Mouse (Mus musculus): ENCODE data around the gene Cat. TPM values are rescaled to one million over a fixed set of nuclear protein-coding genes. Genes with fewer than 3 reads are reported as not detected.

Cat gene
- polyA plus RNA-seq, 1 experiment from 2014 or later = 75.4 TPM

GRCm38 (mm10) chr2:103425456-103426063, 59.4 kb downstream of the Cat start:
- H3K9me3 ChIP-seq = no peaks in the 10 kb centered on the region
- no peak overlapping the region for H3K4me2 ChIP-seq (replicated peaks)
- no peak overlapping the region for H3K4me3 ChIP-seq
- no peak overlapping the region for H3K9ac ChIP-seq
- ATAC-seq (ENCODE audit: low FRiP score, low read depth) = no peak
- no peaks in the 10 kb centered on the region for H3K4me1 ChIP-seq
- H3K36me3 ChIP-seq = no peaks in the 10 kb centered on the region
- H3K27ac ChIP-seq = no peak overlapping the region
- WGBS = 67% methylated on average over 11 of the region's 11 CpGs
- H3K27me3 ChIP-seq = no peaks in the 10 kb centered on the region

GRCm38 (mm10) chr2:103424349-103425026, 60.5 kb downstream of the Cat start:
- Histone ChIP-seq H3K36me3 (no peaks in the 10 kb centered on the region), H3K4me1 (no peaks in the 10 kb centered on the region), H3K9me3 (no peaks in the 10 kb centered on the region), H3K4me2 (replicated peaks) (peak overlapping the region; percentile 14; the same call in 1 of the 2 replicates), H3K4me3 (no peak overlapping the region), H3K9ac (no peak overlapping the region), H3K27ac (no peak overlapping the region), H3K27me3 (no peaks in the 10 kb centered on the region)
- 29% methylated on average over 12 of the region's 12 CpGs for whole genome bisulfite sequencing
- ATAC-seq (ENCODE audit: low FRiP score, low read depth) = no peak; the same call in 1 of the 2 replicates

GRCm38 (mm10) chr2:103423884-103424283, 61.1 kb downstream of the Cat start:
- H3K4me3 ChIP-seq = no peak overlapping the region
- no peaks in the 10 kb centered on the region for H3K27me3 ChIP-seq
- 62% methylated on average over 12 of the region's 12 CpGs for WGBS
- no peaks in the 10 kb centered on the region for H3K36me3 ChIP-seq
- no peak for ATAC-seq (ENCODE audit: low FRiP score, low read depth)
- H3K4me1 ChIP-seq = no peaks in the 10 kb centered on the region
- no peak overlapping the region for H3K9ac ChIP-seq
- H3K4me2 ChIP-seq (replicated peaks) = peak overlapping the region; percentile 14; the same call in 1 of the 2 replicates
- no peak overlapping the region for H3K27ac ChIP-seq
- H3K9me3 ChIP-seq = no peaks in the 10 kb centered on the region

- H3K4me1 ChIP-seq = no peaks in the 10 kb centered on the region
- 47% methylated on average over 15 of the region's 15 CpGs for WGBS
- no peak for ATAC-seq (ENCODE audit: low FRiP score, low read depth)
Measured at GRCm38 (mm10) chr2:103420650-103421507, 64.1 kb downstream of the Cat start.

GRCm38 (mm10) chr2:103415774-103416173, 69.2 kb downstream of the Cat start:
- H3K36me3 ChIP-seq = no peaks in the 10 kb centered on the region
- no peaks in the 10 kb centered on the region for H3K27me3 ChIP-seq
- H3K4me2 ChIP-seq (replicated peaks) = no peak overlapping the region
- H3K4me1 ChIP-seq = no peaks in the 10 kb centered on the region
- no peak overlapping the region for H3K9ac ChIP-seq
- H3K4me3 ChIP-seq = no peak overlapping the region
- no peak for ATAC-seq (ENCODE audit: low FRiP score, low read depth)
- H3K9me3 ChIP-seq = no peaks in the 10 kb centered on the region
- 86% methylated on average over 3 of the region's 3 CpGs for WGBS
- H3K27ac ChIP-seq = no peak overlapping the region

More at GRCm38 (mm10) chr2:103420650-103421507, 64.1 kb downstream of the Cat start:
- H3K36me3 ChIP-seq = no peaks in the 10 kb centered on the region
- no peak overlapping the region for H3K4me3 ChIP-seq
- no peak overlapping the region for H3K9ac ChIP-seq
- H3K9me3 ChIP-seq = no peaks in the 10 kb centered on the region
- no peaks in the 10 kb centered on the region for H3K27me3 ChIP-seq
- H3K4me2 ChIP-seq (replicated peaks) = no peak overlapping the region
- no peak overlapping the region for H3K27ac ChIP-seq

GRCm38 (mm10) chr2:103413381-103413780, 71.6 kb downstream of the Cat start:
- no peaks in the 10 kb centered on the region for H3K27me3 ChIP-seq
- H3K9ac ChIP-seq = no peak overlapping the region
- H3K4me1 ChIP-seq = no peaks in the 10 kb centered on the region
- H3K4me3 ChIP-seq = no peak overlapping the region
- ATAC-seq (ENCODE audit: low FRiP score, low read depth) = no peak
- 75% methylated on average over 5 of the region's 5 CpGs for WGBS
- no peaks in the 10 kb centered on the region for H3K9me3 ChIP-seq
- no peak overlapping the region for H3K4me2 ChIP-seq (replicated peaks)
- H3K27ac ChIP-seq = no peak overlapping the region
- no peaks in the 10 kb centered on the region for H3K36me3 ChIP-seq

- WGBS = 88% methylated on average over 3 of the region's 3 CpGs
Measured at GRCm38 (mm10) chr2:103411816-103412215, 73.1 kb downstream of the Cat start.

GRCm38 (mm10) chr2:103411348-103411747, 73.6 kb downstream of the Cat start, which contains the start of gene Elf5:
TSS of gene Elf5 (plus strand) at chr2:103411688.
- Histone ChIP-seq H3K4me3 (no peak within 1 kb of the TSS), H3K27ac (no peak within 1 kb of the TSS), H3K4me2 (replicated peaks) (no peak within 1 kb of the TSS), H3K9ac (no peak within 1 kb of the TSS), H3K27me3 (no peaks in the 10 kb centered on the region), H3K4me1 (no peaks in the 10 kb centered on the region), H3K36me3 (no peaks in the 10 kb centered on the region), H3K9me3 (no peaks in the 10 kb centered on the region)
- ATAC-seq (ENCODE audit: low FRiP score, low read depth) = no peak
- WGBS = 71% methylated on average over 6 of the region's 6 CpGs

More at GRCm38 (mm10) chr2:103411816-103412215, 73.1 kb downstream of the Cat start:
- Histone ChIP-seq H3K9ac (no peak overlapping the region), H3K27me3 (no peaks in the 10 kb centered on the region), H3K36me3 (no peaks in the 10 kb centered on the region), H3K9me3 (no peaks in the 10 kb centered on the region), H3K27ac (no peak overlapping the region), H3K4me3 (no peak overlapping the region), H3K4me2 (replicated peaks) (no peak overlapping the region), H3K4me1 (no peaks in the 10 kb centered on the region)
- no peak for ATAC-seq (ENCODE audit: low FRiP score, low read depth)

- H3K4me3 ChIP-seq = no peak overlapping the region
- 76% methylated on average over 3 of the region's 3 CpGs for WGBS
- ATAC-seq (ENCODE audit: low FRiP score, low read depth) = no peak
Measured at GRCm38 (mm10) chr2:103406239-103406638, 78.7 kb downstream of the Cat start.

More at GRCm38 (mm10) chr2:103406239-103406638, 78.7 kb downstream of the Cat start:
- no peaks in the 10 kb centered on the region for H3K9me3 ChIP-seq
- H3K4me2 ChIP-seq (replicated peaks) = no peak overlapping the region
- no peaks in the 10 kb centered on the region for H3K36me3 ChIP-seq
- no peak overlapping the region for H3K27ac ChIP-seq
- H3K4me1 ChIP-seq = no peaks in the 10 kb centered on the region
- H3K9ac ChIP-seq = no peak overlapping the region
- no peaks in the 10 kb centered on the region for H3K27me3 ChIP-seq

Other genes starting within 250 kb of the Cat start
- gene Ehf, start 181.9 kb downstream of the Cat start, polyA plus RNA-seq (2015; fragmentation: Nextera tagmentation; extraction: Ambion mirVana) = 0.28 and 0.45 TPM in 2 replicates
- 0.17 and 0.29 TPM in 2 replicates for gene Elf5, start 73.5 kb downstream of the Cat start, polyA plus RNA-seq (2015; fragmentation: Nextera tagmentation; extraction: Ambion mirVana)
- gene Abtb2, start 81.2 kb upstream of the Cat start, polyA plus RNA-seq (2015; fragmentation: Nextera tagmentation; extraction: Ambion mirVana) = 17.6 and 20.5 TPM in 2 replicates

All from limb, embryonic 13.5 days (tissue).